Mouse (Mus musculus): ENCODE data around the gene Ccnc.
"Not testable (repeated sequence)": the region's sequence is repeated elsewhere in the genome, so short reads cannot be mapped to it uniquely, and the experiment has no call there.

Gene Ccnc

GRCm38 (mm10) chr4:21695638-21696254 is 31.8 kb upstream of the Ccnc start:
- in situ Hi-C loops (cut with MboI; ENCODE audit: low pct_unique_long_range_greater_than_20kb in 1 of 2, low sequenced_read_pairs in 2 of 2, unreplicated experiment in 1 of 2) = loop anchor here (10.0 to 25.0 kb wide), 5 partner anchors 91 to 792 kb away; partner anchors contain the start of gene Pou3f2 (in 1 of the 2)

- in situ Hi-C loops (cut with MboI; ENCODE audit: low pct_unique_long_range_greater_than_20kb in 1 of 2, low sequenced_read_pairs in 2 of 2, unreplicated experiment in 1 of 2) = no loop called here
Measured at GRCm38 (mm10) chr4:21705046-21705445, 22.5 kb upstream of the Ccnc start.

GRCm38 (mm10) chr4:21712147-21712546 is 15.4 kb upstream of the Ccnc start:
- in situ Hi-C loops (cut with MboI; ENCODE audit: low pct_unique_long_range_greater_than_20kb in 1 of 2, low sequenced_read_pairs in 2 of 2, unreplicated experiment in 1 of 2) = no loop called here

- in situ Hi-C loops (cut with MboI; ENCODE audit: low pct_unique_long_range_greater_than_20kb in 1 of 2, low sequenced_read_pairs in 2 of 2, unreplicated experiment in 1 of 2) = no loop called here
Measured at GRCm38 (mm10) chr4:21722752-21723334, 4.7 kb upstream of the Ccnc start.

- in situ Hi-C loops (cut with MboI; ENCODE audit: low pct_unique_long_range_greater_than_20kb in 1 of 2, low sequenced_read_pairs in 2 of 2, unreplicated experiment in 1 of 2) = no loop called here
Measured at GRCm38 (mm10) chr4:21726912-21727614, 438 bp upstream of the Ccnc start.

GRCm38 (mm10) chr4:21739169-21739568 is 11.7 kb downstream of the Ccnc start:
- in situ Hi-C loops (cut with MboI; ENCODE audit: low pct_unique_long_range_greater_than_20kb in 1 of 2, low sequenced_read_pairs in 2 of 2, unreplicated experiment in 1 of 2) = no loop called here

- in situ Hi-C loops (cut with MboI; ENCODE audit: low pct_unique_long_range_greater_than_20kb in 1 of 2, low sequenced_read_pairs in 2 of 2, unreplicated experiment in 1 of 2) = not testable (repeated sequence)
Measured at GRCm38 (mm10) chr4:21744142-21744541, 16.6 kb downstream of the Ccnc start.

- in situ Hi-C loops (cut with MboI; ENCODE audit: low pct_unique_long_range_greater_than_20kb in 1 of 2, low sequenced_read_pairs in 2 of 2, unreplicated experiment in 1 of 2) = no loop called here
Measured at GRCm38 (mm10) chr4:21745723-21746122, 18.2 kb downstream of the Ccnc start.

GRCm38 (mm10) chr4:21755123-21755789 is 27.8 kb downstream of the Ccnc start:
- in situ Hi-C loops (cut with MboI; ENCODE audit: low pct_unique_long_range_greater_than_20kb in 1 of 2, low sequenced_read_pairs in 2 of 2, unreplicated experiment in 1 of 2) = no loop called here

GRCm38 (mm10) chr4:21758860-21759259 is 31.4 kb downstream of the Ccnc start:
- in situ Hi-C loops (cut with MboI; ENCODE audit: low pct_unique_long_range_greater_than_20kb in 1 of 2, low sequenced_read_pairs in 2 of 2, unreplicated experiment in 1 of 2) = no loop called here

- in situ Hi-C loops (cut with MboI; ENCODE audit: low pct_unique_long_range_greater_than_20kb in 1 of 2, low sequenced_read_pairs in 2 of 2, unreplicated experiment in 1 of 2) = no loop called here
Measured at GRCm38 (mm10) chr4:21761416-21762160, 34.1 kb downstream of the Ccnc start.

GRCm38 (mm10) chr4:21763827-21764226 is 36.3 kb downstream of the Ccnc start:
- in situ Hi-C loops (cut with MboI; ENCODE audit: low pct_unique_long_range_greater_than_20kb in 1 of 2, low sequenced_read_pairs in 2 of 2, unreplicated experiment in 1 of 2) = no loop called here

GRCm38 (mm10) chr4:21766171-21766862 is 38.8 kb downstream of the Ccnc start:
- in situ Hi-C loops (cut with MboI; ENCODE audit: low pct_unique_long_range_greater_than_20kb in 1 of 2, low sequenced_read_pairs in 2 of 2, unreplicated experiment in 1 of 2) = no loop called here

- in situ Hi-C loops (cut with MboI; ENCODE audit: low pct_unique_long_range_greater_than_20kb in 1 of 2, low sequenced_read_pairs in 2 of 2, unreplicated experiment in 1 of 2) = no loop called here
Measured at GRCm38 (mm10) chr4:21766863-21767304, 39.4 kb downstream of the Ccnc start, which contains the start of the genes Usp45 and Tstd3. Gene Usp45, plus strand, starts transcription at chr4:21767156. Gene Tstd3, minus strand, starts transcription at chr4:21767212.

GRCm38 (mm10) chr4:21771064-21771463 is 43.6 kb downstream of the Ccnc start:
- in situ Hi-C loops (cut with MboI; ENCODE audit: low pct_unique_long_range_greater_than_20kb in 1 of 2, low sequenced_read_pairs in 2 of 2, unreplicated experiment in 1 of 2) = no loop called here

- in situ Hi-C loops (cut with MboI; ENCODE audit: low pct_unique_long_range_greater_than_20kb in 1 of 2, low sequenced_read_pairs in 2 of 2, unreplicated experiment in 1 of 2) = no loop called here
Measured at GRCm38 (mm10) chr4:21772306-21772705, 44.8 kb downstream of the Ccnc start.

GRCm38 (mm10) chr4:21776091-21776945 is 48.8 kb downstream of the Ccnc start:
- in situ Hi-C loops (cut with MboI; ENCODE audit: low pct_unique_long_range_greater_than_20kb in 1 of 2, low sequenced_read_pairs in 2 of 2, unreplicated experiment in 1 of 2) = no loop called here
